Mouse (Mus musculus) heart, embryonic 14.5 days (tissue): ENCODE data around the gene Hoxd9. TPM values are rescaled to one million over a fixed set of nuclear protein-coding genes. Genes with fewer than 3 reads are reported as not detected.

Experiments used
- ATAC-seq: fragments of 200-750 bp; cut with Nextera tagmentation; 2 replicates; pipeline ENCODE4 v1.8.0; 2017; ENCODE audit warnings: low read depth, moderate TSS enrichment; ENCODE audit not compliant: insufficient number of reproducible peaks, insufficient read depth, low FRiP score
- H3K27ac ChIP-seq, 2 experiments: fragments of 200-500 bp in 1 of 2; fragments of 300-500 bp in 1 of 2; sonication (generic) in 1 of 2; replicated peaks in 1 of 2; 2 replicates each; pipeline ENCODE4 v1.5.1; 2012 to 2014; ENCODE audit warnings: low read depth in 2 of 2, low read length in 2 of 2, control low read depth in 1 of 2, mild to moderate bottlenecking in 1 of 2, mixed read lengths in 1 of 2; ENCODE audit not compliant: control insufficient read depth in 1 of 2, insufficient read depth in 1 of 2
- H3K27me3 ChIP-seq: fragments of 300-500 bp; sonication (generic); 2 replicates; pipeline ENCODE4 v1.6.1; 2014; ENCODE audit warnings: mild to moderate bottlenecking, low read length, control low read depth; ENCODE audit not compliant: control insufficient read depth, insufficient read depth
- H3K36me3 ChIP-seq: fragments of 300-500 bp; sonication (generic); 2 replicates; pipeline ENCODE4 v1.6.1; 2014; ENCODE audit warnings: mild to moderate bottlenecking, control low read depth, low read length, mixed read lengths; ENCODE audit not compliant: control insufficient read depth, insufficient read depth
- H3K4me1 ChIP-seq, 2 experiments: fragments of 200-500 bp in 1 of 2; fragments of 300-500 bp in 1 of 2; sonication (generic) in 1 of 2; 2 replicates each; pipeline ENCODE4 v1.6.1; 2012 to 2014; ENCODE audit warnings: low read length in 2 of 2, control low read depth in 1 of 2, mixed read lengths in 1 of 2; ENCODE audit not compliant: control insufficient read depth in 2 of 2, insufficient read depth in 2 of 2
- H3K4me2 ChIP-seq: fragments of 300-500 bp; sonication (generic); 2 replicates; pipeline ENCODE4 v1.6.1; 2014; ENCODE audit warnings: mild to moderate bottlenecking, low read length
- H3K4me3 ChIP-seq, 2 experiments: fragments of 200-500 bp in 1 of 2; fragments of 300-500 bp in 1 of 2; sonication (generic) in 1 of 2; 2 replicates each; pipeline ENCODE4 v1.5.1; 2012 to 2014; ENCODE audit warnings: low read length in 2 of 2, mild to moderate bottlenecking in 2 of 2, control low read depth in 1 of 2, low read depth in 1 of 2, moderate library complexity in 1 of 2; ENCODE audit not compliant: control insufficient read depth in 1 of 2, insufficient read depth in 1 of 2
- H3K9ac ChIP-seq: fragments of 300-500 bp; sonication (generic); 2 replicates; pipeline ENCODE4 v1.6.1; 2014; ENCODE audit warnings: mild to moderate bottlenecking, low read length
- H3K9me3 ChIP-seq: fragments of 300-500 bp; sonication (generic); 2 replicates; pipeline ENCODE4 v1.6.1; 2016; ENCODE audit warnings: low read length, control low read depth; ENCODE audit not compliant: control insufficient read depth
- WGBS: fragments of 180-500 bp; shearing (Covaris S2); extraction: QIAGEN DNeasy Blood & Tissue Kit; methylation state at CpG from one replicate; pipeline ENCODE4 v1.1.7; 2014; 5-methylcytosine and 5-hydroxymethylcytosine counted together
- polyA plus RNA-seq: library from polyadenylated mRNA; unstranded; fragments of >200 nt; fragmentation: Nextera tagmentation; extraction: Ambion mirVana; gene quantifications from 2 replicates; pipeline ENCODE4 v1.2.1, GENCODE M21; 2014

The Hoxd9 gene
- polyA plus RNA-seq, 1 experiment from 2014 or later: 0.22 TPM

- Histone ChIP-seq H3K4me1 (peaks cover 0 to 7% of the 10 kb centered on the region in 2 experiments; a peak in 2 of 4 replicates), H3K27ac (no peak overlapping the region), H3K9ac (no peak overlapping the region), H3K9me3 (no peaks in the 10 kb centered on the region), H3K36me3 (no peaks in the 10 kb centered on the region), H3K27me3 (peaks cover 99% of the 10 kb centered on the region), H3K4me3 (no peak overlapping the region), H3K4me2 (no peak overlapping the region)
- WGBS: 3% methylated on average over 17 of the region's 17 CpGs
- no peak for ATAC-seq
Measured at GRCm38 (mm10) chr2:74699053-74699430, 1.5 kb downstream of the Hoxd9 start.

GRCm38 (mm10) chr2:74699664-74700545 lies 2.4 kb downstream of the Hoxd9 start:
- H3K36me3 ChIP-seq: no peaks in the 10 kb centered on the region
- 3% methylated on average over 23 of the region's 23 CpGs for WGBS
- no peaks in the 10 kb centered on the region for H3K9me3 ChIP-seq
- peaks cover 99% of the 10 kb centered on the region for H3K27me3 ChIP-seq
- no peak overlapping the region for H3K4me3 ChIP-seq
- no peak overlapping the region for H3K4me2 ChIP-seq
- peaks cover 0 to 11% of the 10 kb centered on the region in 2 experiments; a peak in 3 of 4 replicates for H3K4me1 ChIP-seq
- no peak overlapping the region for H3K27ac ChIP-seq
- no peak overlapping the region for H3K9ac ChIP-seq
- ATAC-seq: no peak

- WGBS: 6% methylated on average over 22 of the region's 22 CpGs
- no peak overlapping the region for H3K9ac ChIP-seq
- no peak overlapping the region for H3K27ac ChIP-seq
- peaks cover 0 to 19% of the 10 kb centered on the region in 2 experiments; a peak in 3 of 4 replicates for H3K4me1 ChIP-seq
- no peaks in the 10 kb centered on the region for H3K36me3 ChIP-seq
- no peak for ATAC-seq
- H3K4me3 ChIP-seq: no peak overlapping the region
- peaks cover 98% of the 10 kb centered on the region for H3K27me3 ChIP-seq
- no peaks in the 10 kb centered on the region for H3K9me3 ChIP-seq
- no peak overlapping the region for H3K4me2 ChIP-seq
Measured at GRCm38 (mm10) chr2:74700546-74701112, 3.1 kb downstream of the Hoxd9 start.

GRCm38 (mm10) chr2:74701949-74702819 lies 4.7 kb downstream of the Hoxd9 start:
- Histone ChIP-seq H3K27me3 (peaks cover 98% of the 10 kb centered on the region), H3K27ac (no peak overlapping the region), H3K4me2 (no peak overlapping the region), H3K9ac (no peak overlapping the region), H3K9me3 (no peaks in the 10 kb centered on the region), H3K36me3 (no peaks in the 10 kb centered on the region), H3K4me1 (peaks cover 0 to 20% of the 10 kb centered on the region in 2 experiments; a peak in 3 of 4 replicates), H3K4me3 (no peak overlapping the region)
- ATAC-seq: no peak
- 14% methylated on average over 17 of the region's 17 CpGs for WGBS

- WGBS: 19% methylated on average over 6 of the region's 6 CpGs
- peaks cover 98% of the 10 kb centered on the region for H3K27me3 ChIP-seq
- no peak for ATAC-seq
Measured at GRCm38 (mm10) chr2:74702820-74703219, 5.3 kb downstream of the Hoxd9 start.

GRCm38 (mm10) chr2:74703317-74703716 lies 5.8 kb downstream of the Hoxd9 start:
- Histone ChIP-seq H3K27me3 (peaks cover 98% of the 10 kb centered on the region), H3K9ac (no peak overlapping the region), H3K4me3 (no peak overlapping the region), H3K27ac (no peak overlapping the region), H3K36me3 (no peaks in the 10 kb centered on the region), H3K4me1 (peaks cover 0 to 13% of the 10 kb centered on the region in 2 experiments; a peak in 3 of 4 replicates), H3K9me3 (no peaks in the 10 kb centered on the region), H3K4me2 (no peak overlapping the region)
- ATAC-seq: no peak
- 5% methylated on average over 10 of the region's 10 CpGs for WGBS

More at GRCm38 (mm10) chr2:74702820-74703219, 5.3 kb downstream of the Hoxd9 start:
- Histone ChIP-seq H3K9ac (no peak overlapping the region), H3K4me2 (no peak overlapping the region), H3K36me3 (no peaks in the 10 kb centered on the region), H3K9me3 (no peaks in the 10 kb centered on the region), H3K27ac (no peak overlapping the region), H3K4me1 (peaks cover 0 to 18% of the 10 kb centered on the region in 2 experiments; a peak in 3 of 4 replicates), H3K4me3 (no peak overlapping the region)

GRCm38 (mm10) chr2:74703720-74704392 lies 6.3 kb downstream of the Hoxd9 start:
- WGBS: 1% methylated on average over 26 of the region's 26 CpGs
- Histone ChIP-seq H3K9me3 (no peaks in the 10 kb centered on the region), H3K27ac (no peak overlapping the region), H3K36me3 (no peaks in the 10 kb centered on the region), H3K4me3 (no peak overlapping the region), H3K27me3 (peaks cover 98% of the 10 kb centered on the region), H3K9ac (no peak overlapping the region), H3K4me1 (peaks cover 0 to 13% of the 10 kb centered on the region in 2 experiments; a peak in 2 of 4 replicates), H3K4me2 (no peak overlapping the region)
- no peak for ATAC-seq
